Mouse (Mus musculus): ENCODE data around the gene Cpne4. TPM values are rescaled to one million over a fixed set of nuclear protein-coding genes. Genes with fewer than 3 reads are reported as not detected.

The Cpne4 gene
- total RNA-seq, 1 experiment from 2014 or later = 0.22 TPM

DNA sequence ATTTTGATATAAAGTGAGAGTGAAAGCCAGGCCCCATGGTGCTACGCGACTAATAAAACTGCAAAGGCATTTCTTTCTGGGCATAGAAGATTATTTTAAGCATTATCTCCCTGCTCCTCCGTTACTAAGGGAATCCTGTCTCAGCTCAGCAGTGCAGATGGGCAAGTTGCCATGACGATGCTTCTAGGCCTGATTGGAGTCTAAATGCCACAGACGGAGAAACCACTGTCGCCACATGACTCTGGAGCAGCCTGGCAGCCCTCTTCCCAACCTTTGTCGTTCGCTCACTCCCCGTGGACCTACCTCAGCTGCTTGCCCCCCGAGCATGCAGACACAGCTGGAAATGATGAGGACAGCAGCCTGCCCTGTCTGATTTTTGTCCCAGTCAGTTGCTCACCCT lies 501.3 kb downstream of the Cpne4 start:
- no peak for DNase-seq

DNA sequence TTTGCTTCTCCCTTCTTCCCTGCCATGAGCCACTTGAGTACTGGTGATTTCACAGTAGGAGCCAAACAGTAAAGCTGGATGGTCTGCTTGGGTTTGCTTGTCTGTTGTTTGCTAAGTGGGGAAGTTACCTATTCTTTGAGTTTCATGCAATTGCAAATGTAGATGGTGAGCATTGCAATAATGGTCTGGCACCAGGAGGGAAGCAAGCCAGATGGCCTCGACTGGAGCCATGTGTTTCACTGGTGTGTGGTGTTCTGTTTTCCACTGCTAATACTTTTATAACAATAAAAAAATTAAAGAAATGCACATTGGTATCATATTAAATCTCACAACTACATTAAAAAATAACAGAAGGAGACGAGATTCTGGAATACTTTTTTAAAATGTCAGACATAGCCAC lies 502.6 kb downstream of the Cpne4 start:
- no peak for DNase-seq

DNA sequence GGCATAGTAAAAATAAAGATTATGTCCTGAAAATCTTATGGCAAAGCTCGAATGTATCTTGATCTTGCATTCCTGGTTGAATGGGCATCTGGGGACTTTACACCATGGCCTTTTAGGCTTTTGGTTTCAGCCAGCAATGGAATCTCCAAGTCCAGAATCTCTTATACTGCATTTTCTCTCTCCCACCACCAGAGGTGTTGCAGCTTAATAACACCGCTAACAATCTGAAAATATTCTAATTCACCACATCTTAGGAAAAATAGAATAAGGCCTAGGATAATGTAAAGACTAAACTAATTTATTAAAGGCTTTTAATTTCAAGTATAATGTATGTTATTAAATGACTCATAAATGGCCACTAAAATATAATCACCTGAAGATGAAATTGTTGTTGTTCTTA lies 503.2 kb downstream of the Cpne4 start:
- no peak for DNase-seq

DNA sequence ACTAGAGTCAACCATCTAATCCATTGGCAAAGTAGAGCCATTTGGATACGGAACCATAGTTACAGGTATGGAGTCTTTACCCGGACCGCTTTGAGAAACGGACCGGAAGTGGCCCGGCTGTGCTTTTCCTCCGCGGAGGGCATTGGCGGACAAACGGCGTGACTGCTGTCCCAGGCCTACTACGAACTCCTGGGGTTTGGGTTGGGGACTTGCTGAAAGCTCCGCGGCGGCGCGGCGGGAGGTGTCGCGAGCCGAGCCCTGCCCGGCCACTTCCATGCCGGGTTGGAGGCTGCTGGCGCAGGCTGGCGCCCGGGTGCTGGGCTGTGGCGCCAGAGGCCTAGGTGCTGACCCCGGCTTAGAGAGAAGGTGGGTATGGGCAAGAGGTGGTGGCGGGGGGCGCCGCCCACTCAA lies 506.1 kb downstream of the Cpne4 start, which contains the start of gene Mrpl3:
Mrpl3 (plus strand) TSS at position 93 of the 411 bp plus-strand sequence.
- peak; percentile 92 for DNase-seq

DNA sequence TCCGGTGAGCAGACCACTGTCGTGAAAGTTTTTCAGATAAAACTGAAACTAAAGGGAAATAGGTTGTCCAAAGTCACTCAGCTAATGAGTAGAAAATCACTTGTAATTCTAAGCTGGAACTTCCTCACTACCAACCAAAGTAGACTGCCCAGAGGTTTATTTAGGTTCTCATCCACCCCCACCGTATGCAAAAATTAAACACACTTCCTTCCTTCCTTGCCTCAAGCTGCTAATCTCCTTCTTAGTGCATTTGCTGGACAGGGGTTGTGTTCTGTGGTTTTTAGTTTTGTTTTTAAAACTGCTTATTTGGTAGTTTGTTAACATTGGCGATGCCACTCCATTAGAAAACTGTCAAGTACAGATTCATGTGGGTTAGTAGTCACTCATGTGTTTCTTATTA lies 506.7 kb downstream of the Cpne4 start:
- DNase-seq = no peak

DNA sequence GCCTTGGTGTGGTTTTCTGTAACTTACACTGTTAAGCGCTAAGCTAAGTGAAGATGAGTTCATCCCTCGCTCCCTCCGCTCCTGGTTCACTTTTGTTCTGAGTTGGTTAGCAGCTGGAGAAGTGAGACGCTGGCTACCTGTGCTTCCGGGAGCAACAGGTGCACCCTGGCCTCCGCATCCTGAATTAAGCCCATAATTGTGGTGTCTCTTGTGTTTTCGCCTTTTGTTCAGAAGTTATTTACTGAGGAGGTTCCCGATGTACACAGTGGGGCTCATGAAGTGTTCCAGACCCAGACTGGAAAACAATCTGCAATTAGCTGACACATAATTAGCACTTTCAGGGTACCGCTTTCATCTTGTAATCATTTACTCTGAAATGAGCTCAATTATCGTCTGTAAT lies 522.0 kb downstream of the Cpne4 start:
- no peak for DNase-seq

DNA sequence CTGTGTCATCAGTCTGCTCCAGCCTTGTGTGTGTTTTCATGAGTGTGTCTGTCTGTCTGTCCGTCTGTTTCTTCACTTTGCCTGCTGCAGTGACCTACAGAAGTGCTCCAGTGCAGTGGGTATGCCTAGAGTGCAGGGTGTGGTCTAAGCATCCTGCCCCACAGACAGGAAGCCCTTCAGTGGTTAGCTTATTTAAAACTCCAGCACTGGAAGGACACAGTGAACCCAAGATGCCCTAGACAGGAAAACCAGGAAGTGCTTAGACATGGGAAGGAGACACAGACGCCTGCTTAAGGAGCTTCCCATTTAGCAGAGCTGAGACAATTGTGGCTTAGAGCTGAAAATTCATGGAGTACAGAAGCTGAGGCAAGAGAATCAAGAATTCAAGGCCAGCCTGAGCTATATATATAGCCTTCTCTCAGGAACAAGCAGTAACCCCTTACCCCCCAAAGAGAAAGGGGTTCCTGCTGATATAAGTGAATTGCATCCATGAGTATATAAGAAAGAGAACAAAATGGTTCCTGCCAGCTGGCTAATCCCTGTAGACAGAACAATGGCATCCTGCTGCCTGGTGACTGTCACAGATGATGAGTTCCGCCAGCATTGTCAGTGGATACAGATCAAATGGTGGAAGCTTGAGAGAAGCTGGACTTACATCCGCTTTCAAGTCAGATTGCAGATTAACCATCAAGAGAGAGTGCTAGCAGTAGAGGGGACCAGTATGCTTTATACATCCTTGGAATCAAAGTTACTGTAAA lies 526.1 kb downstream of the Cpne4 start:
- DNase-seq = no peak

DNA sequence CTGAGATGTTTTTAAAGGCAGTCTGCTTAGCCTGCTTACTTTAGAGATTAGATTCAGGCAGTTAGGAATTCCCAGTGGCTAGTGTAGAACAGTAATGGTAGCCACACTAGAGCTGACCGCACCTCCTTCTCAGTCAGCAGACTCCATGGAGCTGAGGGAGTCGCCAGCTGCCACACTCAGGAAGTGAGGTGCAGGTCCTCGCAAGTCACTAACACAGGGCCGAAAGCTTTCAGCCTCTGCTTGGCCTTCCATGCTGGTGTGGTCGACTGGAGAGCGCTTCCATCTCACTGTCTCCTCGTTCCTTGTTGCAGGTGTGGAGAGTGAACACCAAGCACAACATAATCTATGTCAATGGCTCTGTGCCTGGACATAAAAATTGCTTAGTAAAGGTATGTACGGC lies 527.8 kb downstream of the Cpne4 start:
- DNase-seq = no peak

DNA sequence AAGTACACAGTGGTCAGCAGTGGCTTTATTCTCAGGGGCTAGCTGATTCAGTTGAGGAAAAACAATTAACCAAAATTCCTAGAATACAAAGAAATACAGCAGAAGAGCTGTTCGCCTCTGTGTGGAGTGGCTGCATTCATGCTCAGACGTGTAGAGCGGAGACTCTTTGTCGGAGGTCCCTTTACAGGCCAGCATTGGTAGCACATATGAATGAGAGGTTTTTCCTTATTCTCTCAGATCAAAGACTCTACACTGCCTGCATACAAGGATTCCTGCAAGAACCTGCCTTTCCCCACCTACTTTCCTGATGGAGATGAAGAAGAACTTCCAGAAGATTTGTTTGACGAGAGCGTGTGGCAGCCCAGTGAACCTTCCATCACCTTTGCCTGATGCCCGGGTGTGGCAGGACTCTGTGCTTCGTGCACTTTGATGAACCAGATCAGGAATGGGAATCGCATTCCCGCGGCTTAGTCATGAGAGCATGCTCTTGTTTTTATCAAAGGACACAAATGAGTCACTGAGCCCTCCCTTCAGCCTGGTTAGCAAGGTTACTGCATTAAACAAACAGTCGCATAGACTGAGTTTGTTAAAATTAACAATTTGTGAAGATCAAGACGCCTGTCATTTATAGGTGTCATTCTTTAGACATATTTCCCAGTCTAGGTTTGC lies 529.8 kb downstream of the Cpne4 start:
- DNase-seq = peak; percentile 68

DNA sequence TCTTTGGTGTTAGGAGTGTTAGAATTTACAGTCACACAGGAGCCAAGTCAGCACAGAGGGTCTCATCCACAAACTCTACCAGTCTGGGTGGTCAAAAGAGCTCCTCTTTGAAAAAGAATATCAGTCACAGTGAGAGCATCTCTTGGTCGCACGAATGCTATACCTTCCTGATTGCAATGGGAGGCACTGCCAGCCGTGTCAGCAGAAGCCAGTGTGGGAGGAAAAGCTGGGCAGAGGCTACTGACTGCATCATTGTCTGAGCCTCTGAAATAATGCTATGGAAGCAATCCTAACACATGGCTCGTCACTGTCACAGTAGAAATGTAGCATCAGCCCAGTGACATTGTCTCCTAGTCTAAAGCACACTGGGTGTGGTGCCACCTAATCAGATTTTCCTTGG lies 531.4 kb downstream of the Cpne4 start:
- DNase-seq = no peak

DNA sequence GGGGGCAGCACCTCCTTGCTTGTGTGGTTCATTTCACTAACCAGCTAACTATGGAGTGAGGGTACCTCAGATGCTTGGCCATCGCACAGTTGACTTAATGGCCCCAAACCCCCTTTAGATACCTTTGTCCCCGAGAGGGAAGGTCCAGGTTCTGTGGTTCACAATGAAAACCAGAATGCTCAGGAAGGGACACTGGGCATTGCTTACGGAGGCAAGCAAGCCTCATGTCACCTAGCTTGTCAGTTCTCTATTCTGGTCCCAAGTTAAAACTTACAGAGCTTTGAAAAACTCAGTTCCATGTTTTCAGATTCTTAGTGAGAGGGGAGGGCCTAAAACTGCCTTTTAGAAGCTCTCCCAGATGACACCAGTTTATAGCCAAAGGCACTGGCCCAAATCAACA lies 533.2 kb downstream of the Cpne4 start:
- no peak for DNase-seq

Small RNAs within 50 kb of the gene (microRNA-seq; reads per million reads assigned to microRNA genes)
- 0 reads per million in 2 experiments for gene Gm23391

Other genes starting within 250 kb of the Cpne4 start
- gene Acpp, start 209.5 kb upstream of the Cpne4 start, total RNA-seq (2021) = 1.6 and 2.7 TPM in 2 replicates